Mouse (Mus musculus) midbrain, embryonic 10.5 days (tissue): Measurements from ENCODE around the gene Myrfl. TPM values are rescaled to one million over a fixed set of nuclear protein-coding genes. Genes with fewer than 3 reads are reported as not detected.

Source experiments
- DNase-seq: peaks from one replicate; pipeline ENCODE4 v3.0.0-alpha.2; 2017; ENCODE audit warnings: low spot score
- H3K27ac ChIP-seq: fragments of 300-500 bp; sonication (generic); replicated peaks from 2 replicates; pipeline ENCODE4 v1.5.1; 2016; ENCODE audit warnings: mild to moderate bottlenecking
- H3K27me3 ChIP-seq: fragments of 300-500 bp; sonication (generic); 2 replicates; pipeline ENCODE4 v1.6.1; 2016; ENCODE audit warnings: low read depth, mild to moderate bottlenecking; ENCODE audit not compliant: poor library complexity, severe bottlenecking
- H3K36me3 ChIP-seq: fragments of 300-500 bp; sonication (generic); 2 replicates; pipeline ENCODE4 v1.6.1; 2016; ENCODE audit warnings: mild to moderate bottlenecking, moderate library complexity
- H3K4me1 ChIP-seq: fragments of 300-500 bp; sonication (generic); 2 replicates; pipeline ENCODE4 v1.6.1; 2016
- H3K4me3 ChIP-seq: fragments of 300-500 bp; sonication (generic); 2 replicates; pipeline ENCODE4 v1.5.1; 2016; ENCODE audit warnings: mild to moderate bottlenecking, moderate library complexity
- H3K9me3 ChIP-seq: fragments of 300-500 bp; sonication (generic); replicated peaks from 2 replicates; pipeline ENCODE4 v1.6.1; 2016; ENCODE audit warnings: mild to moderate bottlenecking
- WGBS: fragments of 180-500 bp; shearing (Covaris S2); methylation state at CpG from one replicate; pipeline ENCODE4 v1.1.7; 2016; 5-methylcytosine and 5-hydroxymethylcytosine counted together
- polyA plus RNA-seq: library from polyadenylated mRNA; unstranded; fragments of >200 nt; fragmentation: Nextera tagmentation; extraction: Ambion mirVana; gene quantifications from 2 replicates; pipeline ENCODE4 v1.2.1, GENCODE M21; 2016

Myrfl gene
- 0.06 and 0.07 TPM in 2 replicates for polyA plus RNA-seq

- WGBS: 81% methylated on average over 17 of the region's 17 CpGs
- Histone ChIP-seq H3K9me3 (no peaks in the 10 kb centered on the region), H3K4me1 (no peaks in the 10 kb centered on the region), H3K36me3 (no peaks in the 10 kb centered on the region), H3K27me3 (no peaks in the 10 kb centered on the region), H3K27ac (no peak within 1 kb of the TSS), H3K4me3 (no peak within 1 kb of the TSS)
- DNase-seq: no peak
Measured at GRCm38 (mm10) chr10:116896336-116897177, at the start of gene Myrfl. Myrfl (minus strand) TSS chr10:116896919.

GRCm38 (mm10) chr10:116944940-116945339, 48.2 kb upstream of the Myrfl start:
- Histone ChIP-seq H3K27me3 (no peaks in the 10 kb centered on the region), H3K36me3 (peaks cover 27% of the 10 kb centered on the region), H3K4me3 (no peak overlapping the region), H3K9me3 (peaks cover 8% of the 10 kb centered on the region), H3K4me1 (peaks cover 18% of the 10 kb centered on the region), H3K27ac (no peak overlapping the region)
- no peak for DNase-seq
- 85% methylated on average over 10 of the region's 10 CpGs for WGBS

GRCm38 (mm10) chr10:116944144-116944543, 47.4 kb upstream of the Myrfl start:
- Histone ChIP-seq H3K4me1 (peaks cover 14% of the 10 kb centered on the region), H3K27me3 (no peaks in the 10 kb centered on the region)
- WGBS: 89% methylated on average over 3 of the region's 3 CpGs

GRCm38 (mm10) chr10:116943025-116943424, 46.3 kb upstream of the Myrfl start:
- Histone ChIP-seq H3K9me3 (peaks cover 8% of the 10 kb centered on the region), H3K4me1 (peaks cover 4% of the 10 kb centered on the region; the same call in 1 of the 2 replicates), H3K4me3 (no peak overlapping the region), H3K36me3 (peaks cover 45% of the 10 kb centered on the region), H3K27ac (no peak overlapping the region), H3K27me3 (no peaks in the 10 kb centered on the region)
- WGBS: 96% methylated on average over 6 of the region's 6 CpGs
- DNase-seq: no peak

More at GRCm38 (mm10) chr10:116944144-116944543, 47.4 kb upstream of the Myrfl start:
- no peak for DNase-seq
- no peak overlapping the region for H3K4me3 ChIP-seq
- peaks cover 34% of the 10 kb centered on the region for H3K36me3 ChIP-seq
- peaks cover 8% of the 10 kb centered on the region for H3K9me3 ChIP-seq
- H3K27ac ChIP-seq: no peak overlapping the region

GRCm38 (mm10) chr10:116935028-116935427, 38.3 kb upstream of the Myrfl start:
- WGBS: 84% methylated on average over 12 of the region's 12 CpGs
- no peak overlapping the region for H3K27ac ChIP-seq
- H3K4me1 ChIP-seq: no peaks in the 10 kb centered on the region
- H3K4me3 ChIP-seq: no peak overlapping the region
- H3K36me3 ChIP-seq: peaks cover 89% of the 10 kb centered on the region
- no peak for DNase-seq
- no peaks in the 10 kb centered on the region for H3K9me3 ChIP-seq
- no peaks in the 10 kb centered on the region for H3K27me3 ChIP-seq

GRCm38 (mm10) chr10:116933794-116934193, 37.1 kb upstream of the Myrfl start:
- 90% methylated on average over 7 of the region's 7 CpGs for WGBS
- no peaks in the 10 kb centered on the region for H3K4me1 ChIP-seq
- peaks cover 86% of the 10 kb centered on the region for H3K36me3 ChIP-seq

GRCm38 (mm10) chr10:116932418-116932817, 35.7 kb upstream of the Myrfl start:
- H3K9me3 ChIP-seq: no peaks in the 10 kb centered on the region
- peaks cover 82% of the 10 kb centered on the region for H3K36me3 ChIP-seq
- H3K27me3 ChIP-seq: no peaks in the 10 kb centered on the region
- WGBS: 92% methylated on average over 13 of the region's 13 CpGs
- DNase-seq: no peak
- H3K4me3 ChIP-seq: no peak overlapping the region
- no peaks in the 10 kb centered on the region for H3K4me1 ChIP-seq
- no peak overlapping the region for H3K27ac ChIP-seq

More at GRCm38 (mm10) chr10:116933794-116934193, 37.1 kb upstream of the Myrfl start:
- DNase-seq: no peak
- no peak overlapping the region for H3K4me3 ChIP-seq
- no peak overlapping the region for H3K27ac ChIP-seq
- H3K27me3 ChIP-seq: no peaks in the 10 kb centered on the region
- no peaks in the 10 kb centered on the region for H3K9me3 ChIP-seq

- no peaks in the 10 kb centered on the region for H3K27me3 ChIP-seq
- WGBS: 89% methylated on average over 15 of the region's 15 CpGs
- no peak overlapping the region for H3K27ac ChIP-seq
- no peaks in the 10 kb centered on the region for H3K9me3 ChIP-seq
- H3K4me1 ChIP-seq: no peaks in the 10 kb centered on the region
- DNase-seq: no peak
- H3K36me3 ChIP-seq: peaks cover 82% of the 10 kb centered on the region
- no peak overlapping the region for H3K4me3 ChIP-seq
Measured at GRCm38 (mm10) chr10:116931497-116932179, 34.9 kb upstream of the Myrfl start.

GRCm38 (mm10) chr10:116930936-116931335, 34.2 kb upstream of the Myrfl start:
- Histone ChIP-seq H3K36me3 (peaks cover 82% of the 10 kb centered on the region), H3K4me3 (no peak overlapping the region), H3K9me3 (no peaks in the 10 kb centered on the region), H3K27me3 (no peaks in the 10 kb centered on the region), H3K4me1 (no peaks in the 10 kb centered on the region), H3K27ac (no peak overlapping the region)
- DNase-seq: no peak
- 87% methylated on average over 6 of the region's 7 CpGs for WGBS

GRCm38 (mm10) chr10:116930506-116930905, 33.8 kb upstream of the Myrfl start:
- Histone ChIP-seq H3K4me1 (no peaks in the 10 kb centered on the region), H3K36me3 (peaks cover 82% of the 10 kb centered on the region), H3K27me3 (no peaks in the 10 kb centered on the region), H3K9me3 (no peaks in the 10 kb centered on the region), H3K27ac (no peak overlapping the region), H3K4me3 (no peak overlapping the region)
- no peak for DNase-seq
- WGBS: 93% methylated on average over 7 of the region's 7 CpGs

- WGBS: 90% methylated on average over 3 of the region's 3 CpGs
- no peak for DNase-seq
- H3K9me3 ChIP-seq: no peaks in the 10 kb centered on the region
- H3K4me1 ChIP-seq: no peaks in the 10 kb centered on the region
- no peaks in the 10 kb centered on the region for H3K27me3 ChIP-seq
- H3K36me3 ChIP-seq: peaks cover 84% of the 10 kb centered on the region
- H3K27ac ChIP-seq: no peak overlapping the region
- no peak overlapping the region for H3K4me3 ChIP-seq
Measured at GRCm38 (mm10) chr10:116928826-116929225, 32.1 kb upstream of the Myrfl start.

GRCm38 (mm10) chr10:116926428-116927113, 29.9 kb upstream of the Myrfl start:
- peaks cover 82% of the 10 kb centered on the region for H3K36me3 ChIP-seq
- H3K4me1 ChIP-seq: no peaks in the 10 kb centered on the region
- no peak overlapping the region for H3K4me3 ChIP-seq
- H3K27ac ChIP-seq: no peak overlapping the region
- H3K27me3 ChIP-seq: no peaks in the 10 kb centered on the region
- no peak for DNase-seq
- H3K9me3 ChIP-seq: no peaks in the 10 kb centered on the region
- 94% methylated on average over 11 of the region's 11 CpGs for WGBS
